Mouse (Mus musculus): ENCODE results near the gene Kcnk18. TPM values are rescaled to one million over a fixed set of nuclear protein-coding genes. Genes with fewer than 3 reads are reported as not detected.

Kcnk18 gene
- total RNA-seq (2014; fragmentation: Nextera tagmentation), result not detected in 2 replicates
- total RNA-seq (2017), result 0.05 TPM in 1 of 2 replicates, not detected in the other
- polyA plus RNA-seq (2012), result not detected in 2 replicates

- H3K4me3 ChIP-seq (ENCODE audit: low read depth, low read length), result no peak within 1 kb of the TSS
- no peak for ATAC-seq (ENCODE audit: extremely low read depth, insufficient number of reproducible peaks, low FRiP score, poor library complexity, severe bottlenecking)
- no peak for DNase-seq (ENCODE audit: low spot score)
These were observed at the start of gene Kcnk18 for GRCm38 (mm10) chr19:59218991-59219390. Gene Kcnk18 (plus strand): TSS chr19:59219214.

GRCm38 (mm10) chr19:59169936-59170765 lies 48.9 kb upstream of the Kcnk18 start, which contains the start of gene Vax1:
Gene Vax1 (minus strand): TSS chr19:59170056.
- TF ChIP-seq GATA1 (IDR thresholded peaks at IDR 0.05; ENCODE audit: borderline replicate concordance, low read length) (no peak), GATA2 (IDR thresholded peaks at IDR 0.05; ENCODE audit: borderline replicate concordance, low read depth, low read length) (no peak), POLR2AphosphoS5 (IDR thresholded peaks at IDR 0.05; ENCODE audit: insufficient replicate concordance, low read depth, low read length) (no peak), TAL1 (conservative IDR thresholded peaks at IDR 0.05; ENCODE audit: low read depth, low read length) (no peak), CTCF (IDR thresholded peaks at IDR 0.05; ENCODE audit: low read depth, low read length) (no peak)
- ATAC-seq (ENCODE audit: extremely low read depth, insufficient number of reproducible peaks, low FRiP score, poor library complexity, severe bottlenecking) (no peak), DNase-seq (ENCODE audit: low spot score) (no peak)
- H3K4me1 ChIP-seq (ENCODE audit: insufficient read depth, low read depth, low read length), result no peaks in the 10 kb centered on the region; the same call in 1 of the 2 replicates
- peaks cover 21% of the 10 kb centered on the region; the same call in 1 of the 2 replicates for H3K27me3 ChIP-seq (ENCODE audit: insufficient read depth, low read length)
- no peaks in the 10 kb centered on the region for H3K36me3 ChIP-seq (replicated peaks)
- peaks cover 6% of the 10 kb centered on the region for H3K9me3 ChIP-seq (replicated peaks)
- no peak within 1 kb of the TSS for H3K4me3 ChIP-seq (ENCODE audit: low read depth, low read length)

More at GRCm38 (mm10) chr19:59218991-59219390, at the start of gene Kcnk18:
- H3K9me3 ChIP-seq (replicated peaks), result no peaks in the 10 kb centered on the region
- H3K36me3 ChIP-seq (replicated peaks), result no peaks in the 10 kb centered on the region
- no peaks in the 10 kb centered on the region for H3K4me1 ChIP-seq (ENCODE audit: insufficient read depth, low read depth, low read length)
- TF ChIP-seq GATA2 (IDR thresholded peaks at IDR 0.05; ENCODE audit: borderline replicate concordance, low read depth, low read length) (no peak), GATA1 (IDR thresholded peaks at IDR 0.05; ENCODE audit: borderline replicate concordance, low read length) (no peak), CTCF (IDR thresholded peaks at IDR 0.05; ENCODE audit: low read depth, low read length) (no peak), TAL1 (conservative IDR thresholded peaks at IDR 0.05; ENCODE audit: low read depth, low read length) (no peak)
- H3K27me3 ChIP-seq (ENCODE audit: insufficient read depth, low read length), result peaks cover 3% of the 10 kb centered on the region

GRCm38 (mm10) chr19:59170766-59171095 lies 48.3 kb upstream of the Kcnk18 start:
- H3K36me3 ChIP-seq (replicated peaks), result no peaks in the 10 kb centered on the region
- DNase-seq (ENCODE audit: low spot score) (no peak), ATAC-seq (ENCODE audit: extremely low read depth, insufficient number of reproducible peaks, low FRiP score, poor library complexity, severe bottlenecking) (no peak)
- no peaks in the 10 kb centered on the region; the same call in 1 of the 2 replicates for H3K4me1 ChIP-seq (ENCODE audit: insufficient read depth, low read depth, low read length)
- TF ChIP-seq CTCF (IDR thresholded peaks at IDR 0.05; ENCODE audit: low read depth, low read length), result no peak
- TF ChIP-seq GATA1 (IDR thresholded peaks at IDR 0.05; ENCODE audit: borderline replicate concordance, low read length), result no peak
- no peak for TF ChIP-seq POLR2AphosphoS5 (IDR thresholded peaks at IDR 0.05; ENCODE audit: insufficient replicate concordance, low read depth, low read length)
- no peak for TF ChIP-seq GATA2 (IDR thresholded peaks at IDR 0.05; ENCODE audit: borderline replicate concordance, low read depth, low read length)
- TF ChIP-seq TAL1 (conservative IDR thresholded peaks at IDR 0.05; ENCODE audit: low read depth, low read length), result no peak
- H3K9me3 ChIP-seq (replicated peaks), result peaks cover 6% of the 10 kb centered on the region
- H3K27me3 ChIP-seq (ENCODE audit: insufficient read depth, low read length), result peaks cover 21% of the 10 kb centered on the region; the same call in 1 of the 2 replicates
- H3K4me3 ChIP-seq (ENCODE audit: low read depth, low read length), result no peak overlapping the region

GRCm38 (mm10) chr19:59171151-59171870 lies 47.7 kb upstream of the Kcnk18 start:
- H3K27me3 ChIP-seq (ENCODE audit: insufficient read depth, low read length), result peaks cover 21% of the 10 kb centered on the region; the same call in 1 of the 2 replicates
- H3K4me1 ChIP-seq (ENCODE audit: insufficient read depth, low read depth, low read length), result no peaks in the 10 kb centered on the region; the same call in 1 of the 2 replicates
- no peak overlapping the region for H3K4me3 ChIP-seq (ENCODE audit: low read depth, low read length)
- DNase-seq (ENCODE audit: low spot score), result no peak
- H3K9me3 ChIP-seq (replicated peaks), result peaks cover 6% of the 10 kb centered on the region
- TF ChIP-seq POLR2AphosphoS5 (IDR thresholded peaks at IDR 0.05; ENCODE audit: insufficient replicate concordance, low read depth, low read length) (no peak), TAL1 (conservative IDR thresholded peaks at IDR 0.05; ENCODE audit: low read depth, low read length) (no peak), CTCF (IDR thresholded peaks at IDR 0.05; ENCODE audit: low read depth, low read length) (no peak), GATA2 (IDR thresholded peaks at IDR 0.05; ENCODE audit: borderline replicate concordance, low read depth, low read length) (no peak), GATA1 (IDR thresholded peaks at IDR 0.05; ENCODE audit: borderline replicate concordance, low read length) (no peak)
- H3K36me3 ChIP-seq (replicated peaks), result no peaks in the 10 kb centered on the region
- no peak for ATAC-seq (ENCODE audit: extremely low read depth, insufficient number of reproducible peaks, low FRiP score, poor library complexity, severe bottlenecking)

GRCm38 (mm10) chr19:59171871-59172245 lies 47.2 kb upstream of the Kcnk18 start:
- Histone ChIP-seq H3K27me3 (ENCODE audit: insufficient read depth, low read length) (peaks cover 20% of the 10 kb centered on the region; the same call in 1 of the 2 replicates), H3K9me3 (replicated peaks) (peaks cover 6% of the 10 kb centered on the region), H3K36me3 (replicated peaks) (no peaks in the 10 kb centered on the region), H3K4me3 (ENCODE audit: low read depth, low read length) (no peak overlapping the region), H3K4me1 (ENCODE audit: insufficient read depth, low read depth, low read length) (no peaks in the 10 kb centered on the region; the same call in 1 of the 2 replicates)
- TF ChIP-seq GATA2 (IDR thresholded peaks at IDR 0.05; ENCODE audit: borderline replicate concordance, low read depth, low read length), result no peak
- no peak for DNase-seq (ENCODE audit: low spot score)
- ATAC-seq (ENCODE audit: extremely low read depth, insufficient number of reproducible peaks, low FRiP score, poor library complexity, severe bottlenecking), result no peak

GRCm38 (mm10) chr19:59172781-59173180 lies 46.2 kb upstream of the Kcnk18 start:
- no peaks in the 10 kb centered on the region; the same call in 1 of the 2 replicates for H3K4me1 ChIP-seq (ENCODE audit: insufficient read depth, low read depth, low read length)
- no peak for TF ChIP-seq POLR2AphosphoS5 (IDR thresholded peaks at IDR 0.05; ENCODE audit: insufficient replicate concordance, low read depth, low read length)
- no peak for TF ChIP-seq CTCF (IDR thresholded peaks at IDR 0.05; ENCODE audit: low read depth, low read length)
- TF ChIP-seq TAL1 (conservative IDR thresholded peaks at IDR 0.05; ENCODE audit: low read depth, low read length), result no peak
- no peak for TF ChIP-seq GATA1 (IDR thresholded peaks at IDR 0.05; ENCODE audit: borderline replicate concordance, low read length)
- no peak for TF ChIP-seq GATA2 (IDR thresholded peaks at IDR 0.05; ENCODE audit: borderline replicate concordance, low read depth, low read length)
- no peak overlapping the region for H3K4me3 ChIP-seq (ENCODE audit: low read depth, low read length)
- no peak for DNase-seq (ENCODE audit: low spot score)
- H3K36me3 ChIP-seq (replicated peaks), result no peaks in the 10 kb centered on the region
- H3K9me3 ChIP-seq (replicated peaks), result peaks cover 6% of the 10 kb centered on the region
- ATAC-seq (ENCODE audit: extremely low read depth, insufficient number of reproducible peaks, low FRiP score, poor library complexity, severe bottlenecking), result no peak
- peaks cover 17% of the 10 kb centered on the region; the same call in 1 of the 2 replicates for H3K27me3 ChIP-seq (ENCODE audit: insufficient read depth, low read length)
